Mouse (Mus musculus) intestine, embryonic 16.5 days (tissue): ENCODE data around the gene 2210016F16Rik. TPM values are rescaled to one million over a fixed set of nuclear protein-coding genes. Genes with fewer than 3 reads are reported as not detected.
"Not testable (repeated sequence)": the region's sequence is repeated elsewhere in the genome, so short reads cannot be mapped to it uniquely, and the experiment has no call there.

Experiments used
- ATAC-seq: fragments of 200-750 bp; cut with Nextera tagmentation; 2 replicates; pipeline ENCODE4 v1.8.0; 2017; ENCODE audit warnings: moderate TSS enrichment, moderate library complexity
- H3K27ac ChIP-seq: fragments of 300-500 bp; sonication (generic); 2 replicates; pipeline ENCODE4 v1.5.1; 2014; ENCODE audit warnings: mild to moderate bottlenecking, low read length
- H3K27me3 ChIP-seq: fragments of 300-500 bp; sonication (generic); replicated peaks from 2 replicates; pipeline ENCODE4 v1.6.1; 2014; ENCODE audit warnings: low read length, control low read depth, mixed read lengths; ENCODE audit not compliant: control insufficient read depth, insufficient read depth
- H3K36me3 ChIP-seq: fragments of 300-500 bp; sonication (generic); 2 replicates; pipeline ENCODE4 v1.6.1; 2014; ENCODE audit warnings: low read length, control low read depth; ENCODE audit not compliant: control insufficient read depth, insufficient read depth
- H3K4me1 ChIP-seq: fragments of 300-500 bp; sonication (generic); 2 replicates; pipeline ENCODE4 v1.6.1; 2014; ENCODE audit warnings: low read length, control low read depth, mixed read lengths; ENCODE audit not compliant: control insufficient read depth, insufficient read depth
- H3K4me2 ChIP-seq: fragments of 300-500 bp; sonication (generic); 2 replicates; pipeline ENCODE4 v1.6.1; 2014; ENCODE audit warnings: low read depth, low read length, control low read depth
- H3K4me3 ChIP-seq: fragments of 300-500 bp; sonication (generic); 2 replicates; pipeline ENCODE4 v1.5.1; 2014; ENCODE audit warnings: mild to moderate bottlenecking, low read length
- H3K9ac ChIP-seq: fragments of 300-500 bp; sonication (generic); 2 replicates; pipeline ENCODE4 v1.6.1; 2014; ENCODE audit warnings: low read depth, low read length
- H3K9me3 ChIP-seq: fragments of 300-500 bp; sonication (generic); 2 replicates; pipeline ENCODE4 v1.6.1; 2016; ENCODE audit warnings: low read length, control low read depth; ENCODE audit not compliant: control insufficient read depth
- WGBS: fragments of 180-500 bp; shearing (Covaris S2); extraction: QIAGEN DNeasy Blood & Tissue Kit; methylation state at CpG from one replicate; pipeline ENCODE4 v1.1.7; 2014; 5-methylcytosine and 5-hydroxymethylcytosine counted together
- polyA plus RNA-seq: library from polyadenylated mRNA; unstranded; fragments of >200 nt; fragmentation: Nextera tagmentation; extraction: Ambion mirVana; gene quantifications from 2 replicates; pipeline ENCODE4 v1.2.1, GENCODE M21; 2015

Gene 2210016F16Rik
- polyA plus RNA-seq, 1 experiment from 2014 or later: 48.7 TPM

DNA sequence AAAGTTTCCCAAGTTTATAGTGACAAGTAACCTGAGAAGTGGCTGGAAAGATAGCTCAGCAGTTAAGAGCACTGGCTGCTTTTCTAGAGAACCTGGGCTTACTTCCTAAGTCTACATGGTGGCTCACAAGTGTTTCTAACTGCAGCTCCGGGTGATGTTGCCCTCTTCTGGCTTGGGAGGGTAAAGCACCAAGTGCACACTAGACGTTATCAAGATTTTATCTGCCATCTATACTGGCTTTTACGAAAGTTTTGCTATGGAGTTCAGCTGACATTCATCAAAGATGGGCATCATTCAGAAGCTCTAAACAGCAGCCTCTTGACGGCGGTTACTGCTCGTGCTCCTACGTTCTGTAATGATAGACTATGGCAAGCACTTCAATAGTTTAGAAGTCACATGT lies 2.9 kb upstream of the 2210016F16Rik start:
- Histone ChIP-seq H3K9me3 (no peaks in the 10 kb centered on the region), H3K4me2 (no peak overlapping the region), H3K27me3 (no peaks in the 10 kb centered on the region), H3K4me1 (peaks cover 9% of the 10 kb centered on the region; the same call in 1 of the 2 replicates), H3K27ac (no peak overlapping the region), H3K4me3 (no peak overlapping the region), H3K9ac (no peak overlapping the region), H3K36me3 (peaks cover 8% of the 10 kb centered on the region)
- ATAC-seq: peak; percentile 19; the same call in 1 of the 2 replicates
- WGBS: 12% methylated on average over 7 of the region's 7 CpGs

DNA sequence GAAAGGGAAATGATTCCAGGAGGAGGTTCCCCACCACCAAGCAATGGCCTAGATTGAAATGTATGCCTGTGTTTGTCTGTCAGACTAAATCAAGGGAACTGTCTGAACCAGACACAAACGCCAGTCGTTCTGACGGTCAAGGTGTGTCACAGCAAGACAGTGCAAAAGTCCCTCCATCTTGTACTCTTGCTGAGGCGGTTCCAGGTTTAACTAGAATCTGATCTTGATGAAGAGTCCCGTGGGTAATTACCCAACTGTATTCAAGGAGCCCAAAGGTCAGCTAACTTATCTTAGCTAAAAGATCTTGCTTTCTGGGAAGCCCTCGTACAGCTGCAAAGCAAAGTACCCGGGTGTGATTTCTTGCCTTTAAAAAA lies 509 bp upstream of the 2210016F16Rik start:
- 68% methylated on average over 7 of the region's 7 CpGs for WGBS
- peak overlapping the region; percentile 85 for H3K27ac ChIP-seq
- H3K9me3 ChIP-seq: peaks cover 10% of the 10 kb centered on the region
- no peaks in the 10 kb centered on the region for H3K27me3 ChIP-seq
- peaks cover 24% of the 10 kb centered on the region for H3K36me3 ChIP-seq
- ATAC-seq: peak; percentile 43
- H3K9ac ChIP-seq: peak overlapping the region; percentile 94
- H3K4me1 ChIP-seq: peaks cover 9% of the 10 kb centered on the region; the same call in 1 of the 2 replicates
- peak overlapping the region; percentile 86 for H3K4me2 ChIP-seq
- peak overlapping the region; percentile 78 for H3K4me3 ChIP-seq

DNA sequence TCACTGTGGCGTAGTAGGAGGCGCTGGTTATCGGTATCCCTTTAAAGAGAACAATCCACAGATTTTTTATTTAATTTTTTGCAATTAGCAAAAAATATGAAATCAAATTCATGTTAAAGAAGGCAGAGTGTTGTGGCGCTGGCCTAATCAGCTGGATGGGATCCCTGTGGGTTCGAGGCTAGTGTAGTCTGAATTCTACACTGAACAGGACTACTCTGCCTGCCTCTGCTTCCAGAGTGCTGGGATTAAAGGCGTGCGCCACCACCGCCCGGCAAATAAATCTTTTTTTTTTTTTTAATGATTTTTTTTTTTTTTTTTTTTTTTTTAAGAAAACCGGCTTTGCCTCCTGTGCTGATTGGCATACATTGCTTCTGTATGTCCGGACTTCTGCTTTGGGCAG lies 654 bp downstream of the 2210016F16Rik start:
- 42% methylated on average over 11 of the region's 11 CpGs for WGBS
- Histone ChIP-seq H3K27ac (peak overlapping the region; percentile 85; the same call in 1 of the 2 replicates), H3K4me1 (peaks cover 9% of the 10 kb centered on the region; the same call in 1 of the 2 replicates), H3K4me3 (peak overlapping the region; percentile 78), H3K27me3 (no peaks in the 10 kb centered on the region), H3K4me2 (peak overlapping the region; percentile 86), H3K9ac (peak overlapping the region; percentile 94), H3K9me3 (peaks cover 12% of the 10 kb centered on the region), H3K36me3 (peaks cover 29% of the 10 kb centered on the region)
- ATAC-seq: 0 out of 2 replicates have a peak, but pooled peaks have one; percentile 25

DNA sequence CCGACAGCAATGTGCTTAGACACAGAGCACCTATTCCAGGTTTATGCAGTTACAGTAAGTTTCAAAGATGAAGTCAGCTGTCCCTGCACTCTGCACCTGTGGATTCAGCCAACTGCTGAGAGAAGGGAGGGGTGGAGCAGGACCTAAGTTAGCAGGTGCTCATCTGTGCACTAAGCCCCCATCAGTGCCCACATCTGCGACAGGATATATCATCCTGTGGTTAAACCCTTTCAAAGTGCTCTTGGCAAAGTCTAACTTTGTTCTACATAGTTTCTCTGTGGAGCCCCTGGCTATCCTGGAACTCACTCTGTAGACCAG lies 11.9 kb downstream of the 2210016F16Rik start:
- Histone ChIP-seq H3K9ac (no peak overlapping the region), H3K27ac (peak overlapping the region; percentile 70), H3K9me3 (no peaks in the 10 kb centered on the region), H3K4me3 (no peak overlapping the region), H3K4me2 (peak overlapping the region; percentile 30; the same call in 1 of the 2 replicates), H3K27me3 (no peaks in the 10 kb centered on the region), H3K36me3 (no peaks in the 10 kb centered on the region), H3K4me1 (0 out of 2 replicates have a peak, but pooled peaks cover 8% of the 10 kb centered on the region)
- 86% methylated on average over 2 of the region's 2 CpGs for whole genome bisulfite sequencing
- ATAC-seq: peak; percentile 67

DNA sequence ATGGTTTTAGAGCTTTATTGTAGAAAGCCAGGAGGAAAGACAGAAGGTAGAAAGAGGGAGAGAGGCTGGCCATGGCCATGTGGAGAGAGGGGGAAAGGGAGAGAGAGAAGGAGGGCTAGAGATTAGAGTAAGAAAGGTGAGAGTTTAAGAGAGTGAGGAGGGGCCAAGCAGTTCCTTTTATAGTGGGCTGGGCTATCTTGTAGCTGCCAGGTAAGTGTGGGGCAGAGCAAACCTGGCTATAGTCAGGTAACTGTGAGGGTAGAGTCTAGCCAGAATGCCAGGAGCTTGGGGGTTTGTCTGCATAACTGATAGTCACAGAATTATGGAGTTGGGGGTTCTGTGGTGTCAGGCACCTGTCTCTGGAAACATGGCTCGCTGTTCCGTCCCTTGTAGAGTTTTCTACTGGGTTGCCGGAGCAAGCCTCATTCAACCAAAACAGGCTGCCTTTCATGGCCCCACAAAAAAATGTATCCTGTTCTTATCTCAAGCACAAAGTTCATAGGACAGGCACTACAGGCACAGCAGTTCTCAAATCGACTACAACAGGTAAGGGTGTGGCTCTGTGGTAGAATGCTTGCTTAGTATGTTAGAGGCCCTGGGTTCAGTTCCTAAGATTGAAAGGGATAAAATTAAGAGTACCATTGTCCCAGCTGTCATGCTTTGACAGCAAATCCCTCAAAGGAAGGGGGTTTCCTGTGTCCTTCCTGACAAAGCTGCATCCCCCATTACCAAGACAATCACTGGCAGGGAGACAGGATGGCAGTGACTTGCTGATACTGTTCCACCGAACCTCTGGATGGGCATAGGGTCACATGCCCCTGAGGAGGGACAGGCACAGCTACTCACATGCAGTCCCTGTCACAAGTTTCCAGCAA lies 12.5 kb downstream of the 2210016F16Rik start:
- Histone ChIP-seq H3K4me3 (no peak overlapping the region), H3K9ac (no peak overlapping the region), H3K4me2 (peak overlapping the region; percentile 30; the same call in 1 of the 2 replicates), H3K27ac (peak overlapping the region; percentile 70), H3K27me3 (no peaks in the 10 kb centered on the region), H3K36me3 (no peaks in the 10 kb centered on the region), H3K4me1 (0 out of 2 replicates have a peak, but pooled peaks cover 8% of the 10 kb centered on the region), H3K9me3 (no peaks in the 10 kb centered on the region)
- ATAC-seq: peak; percentile 97
- 63% methylated on average over 5 of the region's 5 CpGs for WGBS

DNA sequence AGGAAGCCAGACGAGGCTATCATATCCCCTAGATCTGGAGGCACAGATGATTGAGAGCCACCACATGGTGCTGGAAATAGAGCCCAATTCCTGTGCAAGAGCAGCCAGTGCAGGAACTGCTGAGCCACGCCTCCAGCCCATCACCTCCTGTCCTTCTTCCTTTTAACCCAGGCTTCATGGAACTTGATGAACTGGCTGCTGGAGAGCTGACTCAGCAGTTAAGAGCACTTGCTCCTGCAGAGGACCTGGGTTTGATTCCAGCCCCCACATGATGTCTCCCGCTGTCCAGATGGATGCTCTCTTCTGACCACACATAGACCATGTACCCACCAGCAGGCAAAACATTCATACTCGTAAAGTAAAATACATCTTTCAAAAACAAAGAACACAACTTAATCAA lies 16.2 kb downstream of the 2210016F16Rik start:
- no peak overlapping the region for H3K9ac ChIP-seq
- 64% methylated on average over 4 of the region's 4 CpGs for WGBS
- no peak for ATAC-seq

DNA sequence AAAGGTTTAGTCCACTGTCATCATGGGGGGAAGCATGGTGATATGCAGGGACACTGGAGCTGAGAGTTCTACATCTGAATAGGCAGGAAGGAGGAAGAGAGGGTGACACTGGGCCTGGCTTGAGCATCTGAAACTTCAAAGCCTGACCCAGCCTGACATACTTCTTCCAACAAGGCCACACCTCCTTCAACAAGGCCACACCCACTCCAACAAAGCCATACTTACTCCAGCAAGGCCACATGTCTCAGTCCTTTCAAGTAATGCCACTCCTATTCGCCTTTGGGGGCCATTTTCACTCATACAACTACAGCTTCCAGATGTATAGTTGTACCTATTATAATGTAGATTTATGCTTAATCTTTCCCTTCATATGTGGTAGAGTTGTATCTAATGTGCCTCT lies 17.4 kb downstream of the 2210016F16Rik start:
- no peak overlapping the region for H3K27ac ChIP-seq
- H3K4me3 ChIP-seq: no peak overlapping the region
- H3K4me2 ChIP-seq: no peak overlapping the region
- H3K36me3 ChIP-seq: no peaks in the 10 kb centered on the region
- H3K27me3 ChIP-seq: no peaks in the 10 kb centered on the region
- no peaks in the 10 kb centered on the region for H3K9me3 ChIP-seq
- no peak for ATAC-seq
- H3K4me1 ChIP-seq: 0 out of 2 replicates have a peak, but pooled peaks cover 4% of the 10 kb centered on the region
- WGBS: 82% methylated on average over 1 of the region's 1 CpGs
- H3K9ac ChIP-seq: no peak overlapping the region

More for the DNA sequence above, 16.2 kb downstream of the 2210016F16Rik start:
- H3K4me2 ChIP-seq: no peak overlapping the region
- H3K4me3 ChIP-seq: no peak overlapping the region
- H3K27me3 ChIP-seq: no peaks in the 10 kb centered on the region
- H3K9me3 ChIP-seq: no peaks in the 10 kb centered on the region
- no peak overlapping the region for H3K27ac ChIP-seq
- H3K4me1 ChIP-seq: 0 out of 2 replicates have a peak, but pooled peaks cover 8% of the 10 kb centered on the region
- no peaks in the 10 kb centered on the region for H3K36me3 ChIP-seq

DNA sequence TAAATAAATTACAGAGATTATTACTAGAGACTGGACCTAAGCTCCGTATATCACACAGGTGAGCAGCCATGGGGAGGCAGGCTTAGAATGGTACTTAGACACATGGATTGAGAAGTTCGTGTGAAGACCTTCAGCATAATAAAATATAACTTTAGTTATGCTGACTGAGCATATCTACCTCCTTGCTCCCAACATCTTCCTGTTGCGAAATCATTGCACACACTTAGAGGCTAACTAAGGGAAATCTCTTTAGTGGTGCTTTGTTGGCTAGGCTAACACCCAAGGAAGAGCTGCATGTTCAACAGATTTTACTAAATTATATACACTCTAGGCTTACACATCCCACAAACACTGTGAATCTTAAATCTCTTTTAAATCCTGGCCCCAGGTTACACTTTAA lies 18.7 kb downstream of the 2210016F16Rik start:
- Histone ChIP-seq H3K9me3 (no peaks in the 10 kb centered on the region), H3K4me1 (no peaks in the 10 kb centered on the region), H3K27me3 (no peaks in the 10 kb centered on the region), H3K4me3 (no peak overlapping the region), H3K27ac (no peak overlapping the region), H3K36me3 (no peaks in the 10 kb centered on the region), H3K4me2 (no peak overlapping the region), H3K9ac (no peak overlapping the region)
- ATAC-seq: no peak
- 74% methylated on average over 3 of the region's 3 CpGs for WGBS

DNA sequence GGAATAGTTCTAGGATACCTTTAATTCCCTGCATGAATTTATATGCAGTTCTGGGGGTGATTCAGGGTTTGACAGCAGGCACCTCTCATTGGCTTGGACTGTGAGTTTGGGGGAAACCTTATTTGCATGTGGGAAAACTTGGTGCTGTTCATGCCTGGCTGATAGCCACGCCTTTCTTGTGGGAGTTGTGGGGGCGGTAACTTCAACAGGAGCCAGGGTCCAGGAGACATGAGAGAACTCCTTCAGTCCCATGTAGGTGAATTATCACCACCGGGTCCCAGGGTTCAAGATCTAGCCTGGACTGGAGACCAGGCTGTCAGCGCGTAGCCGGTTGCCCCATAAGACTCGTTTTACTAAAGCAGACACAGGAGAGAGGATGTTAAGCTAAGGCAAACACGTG lies 19.8 kb downstream of the 2210016F16Rik start:
- not testable (repeated sequence) for H3K4me3 ChIP-seq, H3K4me2 ChIP-seq, H3K4me1 ChIP-seq, H3K9ac ChIP-seq, H3K9me3 ChIP-seq, H3K27me3 ChIP-seq, H3K36me3 ChIP-seq, ATAC-seq
- WGBS: 79% methylated on average over 8 of the region's 8 CpGs
- H3K27ac ChIP-seq: peak overlapping the region; percentile 62
